Mouse (Mus musculus): ENCODE data around the gene Mthfd1.

- TF ChIP-seq CTCF (IDR thresholded peaks at IDR 0.05; ENCODE audit: low read depth) (no peak), EP300 (IDR thresholded peaks at IDR 0.05; ENCODE audit: low read depth) (no peak)
These were observed 1.2 kb downstream of the Mthfd1 start for GRCm38 (mm10) chr12:76256114-76256843.

All from heart, postnatal 0 days (tissue).